Mouse (Mus musculus) intestine, embryonic 14.5 days (tissue): Measurements from ENCODE around the gene U2af2. TPM values are rescaled to one million over a fixed set of nuclear protein-coding genes. Genes with fewer than 3 reads are reported as not detected.

Source experiments
- ATAC-seq: fragments of 200-750 bp; cut with Nextera tagmentation; replicated peaks from 2 replicates; pipeline ENCODE4 v1.8.0; 2017; ENCODE audit warnings: low read depth, moderate number of reproducible peaks, moderate TSS enrichment, moderate library complexity; ENCODE audit not compliant: low FRiP score, low TSS enrichment
- DNase-seq: peaks from one replicate; pipeline ENCODE4 v3.0.0-alpha.2; 2018; ENCODE audit warnings: low spot score
- H3K27ac ChIP-seq: fragments of 300-500 bp; sonication (generic); 2 replicates; pipeline ENCODE4 v1.5.1; 2014; ENCODE audit warnings: low read depth, mild to moderate bottlenecking, control low read depth
- H3K27me3 ChIP-seq: fragments of 300-500 bp; sonication (generic); replicated peaks from 2 replicates; pipeline ENCODE4 v1.6.1; 2014; ENCODE audit warnings: low read length, control low read depth; ENCODE audit not compliant: control insufficient read depth, insufficient read depth
- H3K36me3 ChIP-seq: fragments of 300-500 bp; sonication (generic); 2 replicates; pipeline ENCODE4 v1.6.1; 2014; ENCODE audit warnings: low read length, control low read depth; ENCODE audit not compliant: control insufficient read depth, insufficient read depth
- H3K4me1 ChIP-seq: fragments of 300-500 bp; sonication (generic); replicated peaks from 2 replicates; pipeline ENCODE4 v1.6.1; 2014; ENCODE audit warnings: low read length, control low read depth, mixed read lengths; ENCODE audit not compliant: control insufficient read depth, insufficient read depth
- H3K4me2 ChIP-seq: fragments of 300-500 bp; sonication (generic); 2 replicates; pipeline ENCODE4 v1.6.1; 2014; ENCODE audit warnings: low read length
- H3K4me3 ChIP-seq: fragments of 300-500 bp; sonication (generic); 2 replicates; pipeline ENCODE4 v1.5.1; 2014; ENCODE audit warnings: low read depth, low read length, control low read depth, mixed read lengths
- H3K9ac ChIP-seq: fragments of 300-500 bp; sonication (generic); 2 replicates; pipeline ENCODE4 v1.6.1; 2014; ENCODE audit warnings: mild to moderate bottlenecking, low read length
- H3K9me3 ChIP-seq: fragments of 300-500 bp; sonication (generic); 2 replicates; pipeline ENCODE4 v1.6.1; 2016; ENCODE audit warnings: low read length, control low read depth; ENCODE audit not compliant: control insufficient read depth
- WGBS: fragments of 180-500 bp; shearing (Covaris S2); extraction: QIAGEN DNeasy Blood & Tissue Kit; methylation state at CpG from one replicate; pipeline ENCODE4 v1.1.7; 2014; 5-methylcytosine and 5-hydroxymethylcytosine counted together
- polyA plus RNA-seq: library from polyadenylated mRNA; unstranded; fragments of >200 nt; fragmentation: Nextera tagmentation; extraction: Ambion mirVana; gene quantifications from 2 replicates; pipeline ENCODE4 v1.2.1, GENCODE M21; 2014

U2af2 gene
- polyA plus RNA-seq, 1 experiment from 2014 or later: 133 TPM

- DNase-seq (no peak), ATAC-seq (no peak)
- H3K4me2 ChIP-seq: no peak overlapping the region
- no peak overlapping the region for H3K4me3 ChIP-seq
- H3K4me1 ChIP-seq: peaks cover 10% of the 10 kb centered on the region
- 89% methylated on average over 18 of the region's 18 CpGs for WGBS
- no peak overlapping the region for H3K9ac ChIP-seq
- H3K9me3 ChIP-seq: no peaks in the 10 kb centered on the region
- peaks cover 48% of the 10 kb centered on the region for H3K36me3 ChIP-seq
- no peak overlapping the region for H3K27ac ChIP-seq
- no peaks in the 10 kb centered on the region for H3K27me3 ChIP-seq
Observed at GRCm38 (mm10) chr7:5083325-5084105, 21.6 kb downstream of the U2af2 start.

- Histone ChIP-seq H3K4me2 (no peak overlapping the region), H3K4me1 (peaks cover 10% of the 10 kb centered on the region), H3K27me3 (no peaks in the 10 kb centered on the region), H3K36me3 (peaks cover 52% of the 10 kb centered on the region), H3K4me3 (no peak overlapping the region), H3K9ac (no peak overlapping the region), H3K9me3 (no peaks in the 10 kb centered on the region), H3K27ac (no peak overlapping the region)
- DNase-seq (no peak), ATAC-seq (no peak)
- WGBS: 95% methylated on average over 1 of the region's 1 CpGs
Observed at GRCm38 (mm10) chr7:5085512-5085911, 23.6 kb downstream of the U2af2 start.

GRCm38 (mm10) chr7:5086921-5087440 is 25.0 kb downstream of the U2af2 start:
- ATAC-seq (no peak), DNase-seq (no peak)
- Histone ChIP-seq H3K36me3 (peaks cover 66% of the 10 kb centered on the region), H3K27me3 (no peaks in the 10 kb centered on the region), H3K27ac (no peak overlapping the region), H3K9me3 (no peaks in the 10 kb centered on the region), H3K4me1 (peaks cover 2% of the 10 kb centered on the region), H3K9ac (no peak overlapping the region), H3K4me2 (no peak overlapping the region), H3K4me3 (no peak overlapping the region)
- 69% methylated on average over 5 of the region's 5 CpGs for WGBS

- H3K4me3 ChIP-seq: no peak overlapping the region
- no peak overlapping the region for H3K4me2 ChIP-seq
- no peak overlapping the region for H3K27ac ChIP-seq
- DNase-seq: no peak
- no peaks in the 10 kb centered on the region for H3K4me1 ChIP-seq
- whole genome bisulfite sequencing: 75% methylated on average over 4 of the region's 4 CpGs
- no peak for ATAC-seq
- no peaks in the 10 kb centered on the region for H3K27me3 ChIP-seq
- no peaks in the 10 kb centered on the region for H3K9me3 ChIP-seq
- H3K36me3 ChIP-seq: peaks cover 75% of the 10 kb centered on the region
- H3K9ac ChIP-seq: no peak overlapping the region
Observed at GRCm38 (mm10) chr7:5087886-5088285, 25.9 kb downstream of the U2af2 start.

GRCm38 (mm10) chr7:5089853-5090252 is 27.9 kb downstream of the U2af2 start:
- Histone ChIP-seq H3K27me3 (no peaks in the 10 kb centered on the region), H3K9ac (no peak overlapping the region), H3K36me3 (peaks cover 76% of the 10 kb centered on the region), H3K4me1 (no peaks in the 10 kb centered on the region), H3K27ac (no peak overlapping the region), H3K4me3 (no peak overlapping the region), H3K9me3 (no peaks in the 10 kb centered on the region), H3K4me2 (no peak overlapping the region)
- ATAC-seq: no peak
- no peak for DNase-seq
- 93% methylated on average over 15 of the region's 15 CpGs for WGBS

- 91% methylated on average over 15 of the region's 15 CpGs for WGBS
- Histone ChIP-seq H3K27ac (no peak overlapping the region), H3K4me2 (no peak overlapping the region), H3K4me3 (no peak overlapping the region), H3K9me3 (no peaks in the 10 kb centered on the region), H3K27me3 (no peaks in the 10 kb centered on the region), H3K36me3 (peaks cover 76% of the 10 kb centered on the region), H3K9ac (no peak overlapping the region), H3K4me1 (no peaks in the 10 kb centered on the region)
- DNase-seq (no peak), ATAC-seq (no peak)
Observed at GRCm38 (mm10) chr7:5091008-5091728, 29.2 kb downstream of the U2af2 start.

GRCm38 (mm10) chr7:5092381-5092780 is 30.4 kb downstream of the U2af2 start:
- ATAC-seq: no peak
- Histone ChIP-seq H3K9ac (no peak overlapping the region), H3K4me3 (no peak overlapping the region), H3K27me3 (no peaks in the 10 kb centered on the region), H3K27ac (no peak overlapping the region), H3K9me3 (no peaks in the 10 kb centered on the region), H3K4me1 (no peaks in the 10 kb centered on the region), H3K4me2 (no peak overlapping the region), H3K36me3 (peaks cover 82% of the 10 kb centered on the region)
- no peak for DNase-seq
- 74% methylated on average over 6 of the region's 6 CpGs for WGBS

GRCm38 (mm10) chr7:5092831-5093510 is 31.0 kb downstream of the U2af2 start:
- no peak overlapping the region for H3K9ac ChIP-seq
- H3K4me3 ChIP-seq: no peak overlapping the region
- H3K27me3 ChIP-seq: no peaks in the 10 kb centered on the region
- ATAC-seq: no peak
- no peaks in the 10 kb centered on the region for H3K4me1 ChIP-seq
- no peak overlapping the region for H3K4me2 ChIP-seq
- H3K9me3 ChIP-seq: no peaks in the 10 kb centered on the region
- DNase-seq: no peak
- peaks cover 85% of the 10 kb centered on the region for H3K36me3 ChIP-seq
- WGBS: 81% methylated on average over 21 of the region's 21 CpGs
- H3K27ac ChIP-seq: no peak overlapping the region
